Mouse (Mus musculus): ENCODE results near the gene Ftcd. TPM values are rescaled to one million over a fixed set of nuclear protein-coding genes. Genes with fewer than 3 reads are reported as not detected.

Ftcd gene
- polyA plus RNA-seq, 1 experiment = not detected

DNA sequence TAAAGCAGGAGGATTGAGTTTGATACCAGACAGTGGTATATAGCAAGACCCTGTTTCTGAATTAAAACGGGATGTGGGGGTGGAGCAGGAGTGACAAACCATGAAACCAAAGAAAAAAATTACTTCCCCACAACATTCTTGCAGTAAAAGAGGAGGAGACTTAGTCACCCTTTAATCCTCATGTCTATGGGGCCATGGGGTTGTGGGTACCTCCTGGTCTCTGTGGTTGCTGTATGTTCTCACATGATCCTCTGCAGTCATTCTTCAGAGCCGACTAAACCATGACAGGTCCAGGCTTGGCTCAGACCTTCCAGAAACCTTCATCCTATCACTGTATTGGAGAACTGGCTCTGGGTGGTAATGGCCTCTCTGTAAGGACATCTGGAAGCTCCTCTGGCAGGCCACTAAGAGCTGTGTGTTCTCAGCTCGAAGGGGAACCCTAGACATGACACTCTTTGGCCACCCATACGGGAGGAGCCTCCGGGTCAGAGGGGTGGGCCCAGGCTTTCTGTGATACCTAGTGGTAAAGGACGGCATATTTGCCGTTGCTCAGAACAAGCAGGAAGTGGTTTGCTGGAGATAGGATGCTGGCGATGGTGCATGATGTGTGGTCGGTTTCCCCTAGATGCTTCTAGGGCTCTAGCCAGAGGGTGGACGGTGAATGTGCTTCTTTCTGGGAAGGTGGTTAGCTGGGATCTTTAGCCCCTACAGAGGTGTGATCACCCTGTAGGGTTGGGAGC is 32.6 kb upstream of the Ftcd start:
- WGBS = 89% methylated on average over 10 of the region's 10 CpGs
- Histone ChIP-seq H3K4me3 (replicated peaks; ENCODE audit: insufficient read depth, low read depth, low read length) (no peak overlapping the region), H3K4me1 (ENCODE audit: control insufficient read depth, insufficient read depth, low read length) (no peaks in the 10 kb centered on the region), H3K27ac (ENCODE audit: insufficient read depth, low read length) (no peak overlapping the region), H3K27me3 (ENCODE audit: control insufficient read depth, insufficient read depth, low read length) (no peaks in the 10 kb centered on the region)
- no peak for DNase-seq
- no peak for TF ChIP-seq CTCF (IDR thresholded peaks at IDR 0.05; ENCODE audit: borderline replicate concordance, insufficient read depth, low read depth, low read length)
- TF ChIP-seq POLR2A (IDR thresholded peaks at IDR 0.05; ENCODE audit: borderline replicate concordance, insufficient read depth, low read length) = no peak

DNA sequence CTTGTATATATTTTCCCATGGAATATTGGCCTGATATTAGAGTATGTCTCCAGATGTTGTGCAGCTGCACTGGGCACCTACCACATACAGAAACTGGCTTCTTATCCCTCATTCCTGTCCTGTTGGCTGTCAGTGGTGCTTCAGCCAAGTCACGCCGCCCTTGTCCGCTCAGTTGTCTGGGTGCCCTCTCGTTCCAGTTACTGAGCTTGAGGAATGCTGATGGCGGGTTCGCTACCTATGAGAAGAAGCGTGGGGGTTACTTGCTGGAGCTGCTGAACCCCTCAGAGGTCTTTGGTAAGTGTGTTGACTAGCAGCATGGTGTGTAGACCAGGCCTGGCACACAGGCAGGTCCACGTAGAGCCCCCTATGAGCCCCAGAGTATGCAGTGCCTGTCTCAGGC is 28.9 kb upstream of the Ftcd start:
- WGBS = 87% methylated on average over 8 of the region's 8 CpGs
- no peak overlapping the region for H3K4me3 ChIP-seq (replicated peaks; ENCODE audit: insufficient read depth, low read depth, low read length)

DNA sequence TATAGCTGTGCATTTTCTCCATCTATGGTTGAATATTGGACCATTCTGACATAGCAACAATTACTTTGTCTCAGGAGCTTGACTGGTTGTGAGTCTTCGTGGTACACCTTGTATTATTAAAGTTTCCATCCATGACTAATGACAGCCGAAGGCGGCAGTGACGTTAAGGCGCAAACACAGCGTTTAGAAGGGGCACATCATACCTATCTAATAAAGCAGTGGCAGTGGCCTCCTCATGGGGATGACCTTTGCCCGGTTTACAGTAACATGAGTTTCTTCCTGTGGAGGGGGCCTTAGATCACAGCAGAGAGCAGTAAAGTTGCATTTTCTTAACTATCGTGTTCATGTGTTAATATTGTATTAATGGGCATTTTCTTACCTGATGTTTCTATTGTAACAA is 27.2 kb upstream of the Ftcd start:
- DNase-seq = no peak
- 90% methylated on average over 8 of the region's 8 CpGs for WGBS
- Histone ChIP-seq H3K4me3 (replicated peaks; ENCODE audit: insufficient read depth, low read depth, low read length) (no peak overlapping the region), H3K27ac (ENCODE audit: insufficient read depth, low read length) (no peak overlapping the region), H3K27me3 (ENCODE audit: control insufficient read depth, insufficient read depth, low read length) (no peaks in the 10 kb centered on the region), H3K4me1 (ENCODE audit: control insufficient read depth, insufficient read depth, low read length) (no peaks in the 10 kb centered on the region)
- TF ChIP-seq POLR2A (IDR thresholded peaks at IDR 0.05; ENCODE audit: borderline replicate concordance, insufficient read depth, low read length) (no peak), CTCF (IDR thresholded peaks at IDR 0.05; ENCODE audit: borderline replicate concordance, insufficient read depth, low read depth, low read length) (no peak)

More for the DNA sequence above, 28.9 kb upstream of the Ftcd start:
- Histone ChIP-seq H3K27me3 (ENCODE audit: control insufficient read depth, insufficient read depth, low read length) (no peaks in the 10 kb centered on the region), H3K27ac (ENCODE audit: insufficient read depth, low read length) (no peak overlapping the region), H3K4me1 (ENCODE audit: control insufficient read depth, insufficient read depth, low read length) (no peaks in the 10 kb centered on the region)
- DNase-seq = no peak
- no peak for TF ChIP-seq CTCF (IDR thresholded peaks at IDR 0.05; ENCODE audit: borderline replicate concordance, insufficient read depth, low read depth, low read length)
- TF ChIP-seq POLR2A (IDR thresholded peaks at IDR 0.05; ENCODE audit: borderline replicate concordance, insufficient read depth, low read length) = no peak

DNA sequence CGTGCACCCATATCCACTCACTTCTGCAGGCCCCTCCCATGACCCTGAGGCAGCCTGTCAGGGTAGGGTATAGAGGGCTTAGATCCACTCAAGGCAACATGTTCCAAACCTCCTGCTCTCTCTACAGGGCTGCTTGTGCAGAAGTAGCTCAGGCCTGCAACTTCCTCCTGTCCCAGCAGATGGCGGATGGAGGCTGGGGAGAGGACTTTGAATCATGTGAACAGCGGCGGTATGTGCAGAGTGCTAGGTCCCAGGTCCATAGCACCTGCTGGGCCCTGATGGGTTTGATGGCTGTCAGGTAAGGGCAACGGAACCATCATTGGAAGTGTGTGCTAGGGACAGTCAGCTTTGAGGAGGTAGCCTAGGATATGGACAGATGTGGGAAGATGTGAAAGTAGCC is 25.0 kb upstream of the Ftcd start:
- Histone ChIP-seq H3K4me3 (replicated peaks; ENCODE audit: insufficient read depth, low read depth, low read length) (no peak overlapping the region), H3K27ac (ENCODE audit: insufficient read depth, low read length) (no peak overlapping the region), H3K27me3 (ENCODE audit: control insufficient read depth, insufficient read depth, low read length) (no peaks in the 10 kb centered on the region), H3K4me1 (ENCODE audit: control insufficient read depth, insufficient read depth, low read length) (no peaks in the 10 kb centered on the region)
- no peak for DNase-seq
- TF ChIP-seq CTCF (IDR thresholded peaks at IDR 0.05; ENCODE audit: borderline replicate concordance, insufficient read depth, low read depth, low read length) = no peak
- 87% methylated on average over 5 of the region's 5 CpGs for WGBS

DNA sequence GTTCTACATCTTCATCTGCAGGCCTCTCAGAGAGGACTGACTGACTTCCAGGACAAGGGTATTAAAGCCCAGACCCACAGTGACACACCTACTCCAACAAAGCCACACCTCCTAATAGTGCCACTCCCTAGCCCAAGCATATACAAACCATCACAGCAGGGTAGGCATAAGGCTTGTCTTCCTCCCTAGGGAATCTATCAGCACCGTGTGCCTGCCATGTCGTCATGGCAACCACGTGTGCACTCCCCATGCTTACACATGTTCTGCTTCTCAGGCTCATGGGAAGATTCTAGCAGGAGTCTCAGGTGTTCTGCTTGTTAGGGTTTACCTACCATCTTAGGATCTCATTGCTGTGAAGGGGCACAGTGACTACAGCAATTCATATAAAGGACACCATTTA is 23.9 kb upstream of the Ftcd start:
- no peak for DNase-seq
- H3K4me3 ChIP-seq (replicated peaks; ENCODE audit: insufficient read depth, low read depth, low read length) = no peak overlapping the region
- no peak overlapping the region for H3K27ac ChIP-seq (ENCODE audit: insufficient read depth, low read length)
- WGBS = 53% methylated on average over 3 of the region's 3 CpGs
- no peaks in the 10 kb centered on the region for H3K4me1 ChIP-seq (ENCODE audit: control insufficient read depth, insufficient read depth, low read length)
- no peak for TF ChIP-seq CTCF (IDR thresholded peaks at IDR 0.05; ENCODE audit: borderline replicate concordance, insufficient read depth, low read depth, low read length)
- no peak for TF ChIP-seq POLR2A (IDR thresholded peaks at IDR 0.05; ENCODE audit: borderline replicate concordance, insufficient read depth, low read length)
- H3K27me3 ChIP-seq (ENCODE audit: control insufficient read depth, insufficient read depth, low read length) = no peaks in the 10 kb centered on the region

DNA sequence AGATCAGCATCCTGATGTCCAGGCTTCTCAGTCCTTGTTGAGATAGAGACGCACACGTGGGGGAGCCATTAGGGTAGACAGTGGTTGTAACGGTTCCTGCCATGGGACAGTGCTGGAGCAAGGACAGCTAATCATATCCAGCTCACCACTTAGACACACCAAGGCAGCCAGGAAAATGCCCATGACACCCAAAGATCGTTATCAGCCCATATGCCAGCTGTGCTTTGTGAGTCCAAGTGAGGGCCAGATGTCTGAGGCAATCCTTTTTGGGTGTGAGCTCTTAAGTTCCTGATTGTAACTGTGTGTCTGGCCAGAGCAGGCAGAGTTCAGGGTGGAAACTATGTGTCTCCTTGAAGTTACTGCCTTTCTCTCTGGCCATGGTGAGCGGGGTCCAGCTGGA is 21.4 kb upstream of the Ftcd start:
- H3K27ac ChIP-seq (ENCODE audit: insufficient read depth, low read length) = no peak overlapping the region
- H3K27me3 ChIP-seq (ENCODE audit: control insufficient read depth, insufficient read depth, low read length) = no peaks in the 10 kb centered on the region
- no peaks in the 10 kb centered on the region for H3K4me1 ChIP-seq (ENCODE audit: control insufficient read depth, insufficient read depth, low read length)
- WGBS = 86% methylated on average over 5 of the region's 5 CpGs
- no peak overlapping the region for H3K4me3 ChIP-seq (replicated peaks; ENCODE audit: insufficient read depth, low read depth, low read length)
- DNase-seq = no peak
- TF ChIP-seq CTCF (IDR thresholded peaks at IDR 0.05; ENCODE audit: borderline replicate concordance, insufficient read depth, low read depth, low read length) (no peak), POLR2A (IDR thresholded peaks at IDR 0.05; ENCODE audit: borderline replicate concordance, insufficient read depth, low read length) (no peak)

DNA sequence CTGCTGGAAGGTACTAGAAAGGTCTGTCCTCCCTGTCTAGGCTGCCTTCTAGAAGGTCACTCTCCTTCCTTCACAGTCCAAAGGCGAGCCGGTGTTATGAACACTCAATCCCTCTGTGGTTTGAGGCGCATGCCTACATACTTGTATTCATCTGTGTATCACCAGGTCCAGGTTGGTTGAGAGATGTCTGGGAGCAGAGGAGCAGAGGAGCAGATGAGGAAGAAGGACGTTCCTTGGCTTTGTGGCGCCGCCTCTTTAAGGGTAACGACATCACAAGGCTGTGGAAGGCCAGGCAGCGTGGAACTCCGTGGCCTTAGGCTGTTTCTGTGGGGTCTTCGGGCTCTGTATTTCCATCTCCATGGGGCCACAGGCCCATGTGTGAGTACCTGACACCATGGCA is 13.5 kb upstream of the Ftcd start, which contains the start of gene Spatc1l:
Gene Spatc1l, plus strand, starts transcription at position 301 of the 400 bp plus-strand sequence.
- Histone ChIP-seq H3K4me3 (replicated peaks; ENCODE audit: insufficient read depth, low read depth, low read length) (no peak within 1 kb of the TSS), H3K27ac (ENCODE audit: insufficient read depth, low read length) (no peak within 1 kb of the TSS), H3K27me3 (ENCODE audit: control insufficient read depth, insufficient read depth, low read length) (no peaks in the 10 kb centered on the region), H3K4me1 (ENCODE audit: control insufficient read depth, insufficient read depth, low read length) (no peaks in the 10 kb centered on the region)
- DNase-seq = no peak
- TF ChIP-seq POLR2A (IDR thresholded peaks at IDR 0.05; ENCODE audit: borderline replicate concordance, insufficient read depth, low read length) (no peak), CTCF (IDR thresholded peaks at IDR 0.05; ENCODE audit: borderline replicate concordance, insufficient read depth, low read depth, low read length) (no peak)
- WGBS = 85% methylated on average over 10 of the region's 10 CpGs

DNA sequence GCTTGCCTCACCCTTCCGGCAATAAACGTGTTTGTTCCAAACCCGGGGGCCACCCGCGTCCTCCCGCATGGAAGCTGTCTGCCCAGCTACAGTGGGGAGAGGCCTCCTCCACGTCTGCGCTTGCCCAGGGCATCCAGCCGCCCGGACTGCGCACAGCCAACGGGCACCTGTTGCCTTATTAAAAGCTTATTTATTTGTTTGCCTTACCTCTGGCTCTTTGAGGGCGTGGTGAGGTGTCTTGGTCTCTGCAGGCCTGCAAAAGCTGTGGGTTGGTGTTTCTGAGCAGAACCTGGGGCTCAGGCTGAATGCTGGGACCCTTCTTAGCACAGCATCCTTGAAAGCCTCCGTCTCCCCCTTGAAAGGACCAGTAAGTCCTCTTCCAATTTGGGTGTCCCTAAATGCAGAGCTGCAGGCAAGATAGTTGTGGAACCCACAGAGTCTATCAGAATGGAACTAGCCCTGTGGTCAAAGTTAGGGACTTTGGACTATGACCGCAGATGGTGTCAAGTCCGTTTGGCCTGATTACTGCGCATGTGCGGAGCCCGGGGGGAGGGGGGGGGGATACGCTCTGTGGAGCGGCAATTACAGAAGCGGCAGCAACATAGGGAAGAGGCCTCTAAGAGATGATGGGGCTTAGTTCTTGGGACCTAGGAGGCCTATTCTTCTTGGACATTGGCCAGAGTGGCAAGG is 5.3 kb upstream of the Ftcd start:
- Histone ChIP-seq H3K27ac (ENCODE audit: insufficient read depth, low read length) (no peak overlapping the region), H3K4me3 (replicated peaks; ENCODE audit: insufficient read depth, low read depth, low read length) (no peak overlapping the region)
- TF ChIP-seq POLR2A (IDR thresholded peaks at IDR 0.05; ENCODE audit: borderline replicate concordance, insufficient read depth, low read length) = no peak
- TF ChIP-seq CTCF (IDR thresholded peaks at IDR 0.05; ENCODE audit: borderline replicate concordance, insufficient read depth, low read depth, low read length) = no peak

More for the DNA sequence above, 5.3 kb upstream of the Ftcd start:
- Histone ChIP-seq H3K27me3 (ENCODE audit: control insufficient read depth, insufficient read depth, low read length) (no peaks in the 10 kb centered on the region), H3K4me1 (ENCODE audit: control insufficient read depth, insufficient read depth, low read length) (no peaks in the 10 kb centered on the region)
- DNase-seq = no peak
- 87% methylated on average over 22 of the region's 22 CpGs for WGBS

Data from cerebellum, adult 2 months (tissue).